Mouse (Mus musculus) kidney, embryonic 14.5 days (tissue): ENCODE results near the gene Tns3. TPM values are rescaled to one million over a fixed set of nuclear protein-coding genes. Genes with fewer than 3 reads are reported as not detected.

Source experiments
- ATAC-seq: fragments of 200-750 bp; cut with Nextera tagmentation; 2 replicates; pipeline ENCODE4 v1.8.0; 2017; ENCODE audit warnings: moderate number of reproducible peaks, mild to moderate bottlenecking, moderate TSS enrichment, moderate library complexity; ENCODE audit not compliant: low FRiP score, low TSS enrichment
- H3K27ac ChIP-seq: fragments of 300-500 bp; sonication (generic); 2 replicates; pipeline ENCODE4 v1.5.1; 2014; ENCODE audit warnings: low read depth, mild to moderate bottlenecking, low read length, moderate library complexity, mixed read lengths
- H3K27me3 ChIP-seq: fragments of 300-500 bp; sonication (generic); 2 replicates; pipeline ENCODE4 v1.6.1; 2014; ENCODE audit warnings: mild to moderate bottlenecking, low read length; ENCODE audit not compliant: control insufficient read depth, insufficient read depth
- H3K36me3 ChIP-seq: fragments of 300-500 bp; sonication (generic); 2 replicates; pipeline ENCODE4 v1.6.1; 2014; ENCODE audit warnings: low read length, mixed read lengths; ENCODE audit not compliant: control insufficient read depth, insufficient read depth
- H3K4me1 ChIP-seq: fragments of 300-500 bp; sonication (generic); 2 replicates; pipeline ENCODE4 v1.6.1; 2014; ENCODE audit warnings: low read length, mixed read lengths; ENCODE audit not compliant: control insufficient read depth, insufficient read depth
- H3K4me2 ChIP-seq: fragments of 300-500 bp; sonication (generic); replicated peaks from 2 replicates; pipeline ENCODE4 v1.6.1; 2014; ENCODE audit warnings: low read depth, mild to moderate bottlenecking, low read length
- H3K4me3 ChIP-seq: fragments of 300-500 bp; sonication (generic); 2 replicates; pipeline ENCODE4 v1.5.1; 2014; ENCODE audit warnings: mild to moderate bottlenecking, low read length
- H3K9ac ChIP-seq: fragments of 300-500 bp; sonication (generic); 2 replicates; pipeline ENCODE4 v1.6.1; 2014; ENCODE audit warnings: low read depth, mild to moderate bottlenecking, low read length, moderate library complexity
- H3K9me3 ChIP-seq: fragments of 300-500 bp; sonication (generic); 2 replicates; pipeline ENCODE4 v1.6.1; 2016; ENCODE audit warnings: low read length; ENCODE audit not compliant: control insufficient read depth
- WGBS: fragments of 180-500 bp; shearing (Covaris S2); extraction: QIAGEN DNeasy Blood & Tissue Kit; methylation state at CpG from one replicate; pipeline ENCODE4 v1.1.7; 2014; 5-methylcytosine and 5-hydroxymethylcytosine counted together
- polyA plus RNA-seq: library from polyadenylated mRNA; unstranded; fragments of >200 nt; fragmentation: Nextera tagmentation; extraction: Ambion mirVana; gene quantifications from 2 replicates; pipeline ENCODE4 v1.2.1, GENCODE M21; 2014

Gene Tns3
- polyA plus RNA-seq, 1 experiment from 2014 or later, result 20.3 TPM

GRCm38 (mm10) chr11:8569232-8570028 lies 94.9 kb downstream of the Tns3 start:
- ATAC-seq, result peak; percentile 70
- H3K36me3 ChIP-seq, result peaks cover 4% of the 10 kb centered on the region; the same call in 1 of the 2 replicates
- H3K27me3 ChIP-seq, result no peaks in the 10 kb centered on the region
- H3K4me2 ChIP-seq, result no peak overlapping the region
- no peak overlapping the region for H3K4me3 ChIP-seq
- WGBS, result 17% methylated on average over 7 of the region's 7 CpGs
- H3K9me3 ChIP-seq, result no peaks in the 10 kb centered on the region
- H3K27ac ChIP-seq, result peak overlapping the region; percentile 69; the same call in 1 of the 2 replicates
- peaks cover 26% of the 10 kb centered on the region for H3K4me1 ChIP-seq
- no peak overlapping the region; the same call in 1 of the 2 replicates for H3K9ac ChIP-seq

- Histone ChIP-seq H3K36me3 (peaks cover 4% of the 10 kb centered on the region; the same call in 1 of the 2 replicates), H3K9me3 (no peaks in the 10 kb centered on the region), H3K4me1 (peaks cover 26% of the 10 kb centered on the region), H3K27ac (peak overlapping the region; percentile 69; the same call in 1 of the 2 replicates), H3K4me2 (no peak overlapping the region), H3K9ac (no peak overlapping the region), H3K27me3 (no peaks in the 10 kb centered on the region), H3K4me3 (no peak overlapping the region)
- 73% methylated on average over 7 of the region's 7 CpGs for WGBS
- ATAC-seq, result no peak
Observed at GRCm38 (mm10) chr11:8568829-8569228, 95.5 kb downstream of the Tns3 start.

DNA sequence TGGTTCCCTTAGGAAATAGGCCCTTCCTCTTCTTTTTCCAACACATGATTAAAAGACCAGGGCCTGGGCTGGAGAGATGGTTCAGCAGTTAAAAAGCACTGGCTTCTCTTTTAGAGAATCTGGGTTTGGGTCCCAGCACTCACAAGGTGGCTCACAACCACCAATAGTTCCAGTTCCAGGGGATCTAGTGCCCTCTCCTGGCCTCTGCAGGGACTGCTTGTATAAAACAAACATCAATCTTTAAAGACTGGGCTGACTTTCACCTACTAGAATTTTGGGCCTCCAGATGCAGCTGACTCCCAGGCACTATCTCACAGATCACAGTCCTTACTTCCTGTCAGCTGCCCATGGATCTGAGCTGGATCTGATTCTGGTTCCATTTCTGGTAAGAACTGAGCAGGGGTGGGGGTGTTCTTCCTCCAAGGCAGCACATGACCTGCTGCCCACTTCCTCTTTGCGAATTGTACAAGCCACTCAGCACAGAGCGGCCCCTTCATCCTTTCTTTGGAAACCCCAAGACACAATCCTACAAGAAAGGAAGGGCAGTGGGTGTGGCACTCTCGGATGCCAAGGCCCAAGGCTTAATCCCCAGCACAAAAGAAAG lies 98.0 kb downstream of the Tns3 start:
- Histone ChIP-seq H3K27me3 (no peaks in the 10 kb centered on the region), H3K9me3 (no peaks in the 10 kb centered on the region), H3K4me3 (no peak overlapping the region), H3K4me2 (no peak overlapping the region), H3K4me1 (peaks cover 13% of the 10 kb centered on the region), H3K36me3 (peaks cover 4% of the 10 kb centered on the region; the same call in 1 of the 2 replicates), H3K9ac (no peak overlapping the region), H3K27ac (no peak overlapping the region)
- no peak for ATAC-seq
- WGBS, result 90% methylated on average over 3 of the region's 3 CpGs

- WGBS, result 67% methylated on average over 12 of the region's 12 CpGs
- Histone ChIP-seq H3K27ac (peak overlapping the region; percentile 81), H3K36me3 (no peaks in the 10 kb centered on the region), H3K27me3 (no peaks in the 10 kb centered on the region), H3K9ac (no peak overlapping the region), H3K9me3 (no peaks in the 10 kb centered on the region), H3K4me3 (no peak overlapping the region), H3K4me2 (no peak overlapping the region), H3K4me1 (0 out of 2 replicates have a peak, but pooled peaks cover 6% of the 10 kb centered on the region)
- no peak for ATAC-seq
Observed at GRCm38 (mm10) chr11:8558761-8559282, 105.5 kb downstream of the Tns3 start.

DNA sequence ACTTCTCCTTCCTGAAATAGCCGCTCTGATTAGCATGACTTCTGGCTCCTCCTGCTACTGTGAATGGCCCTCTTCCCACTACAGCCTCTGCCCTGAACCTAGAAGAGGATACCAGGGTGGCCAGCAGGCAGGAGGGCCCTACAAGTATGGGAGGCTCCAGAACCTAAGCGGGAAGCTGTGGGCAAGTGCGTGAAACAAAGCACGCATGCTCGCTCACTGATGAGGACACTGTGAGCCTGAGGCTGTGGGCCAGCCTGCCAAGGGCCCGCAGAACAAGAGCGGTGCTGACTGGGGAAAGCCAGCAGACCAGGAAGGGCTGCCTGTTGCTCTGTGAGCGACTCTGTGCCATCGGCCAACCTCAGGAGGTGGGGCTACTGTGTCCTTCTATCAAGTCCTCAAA lies 106.1 kb downstream of the Tns3 start:
- H3K9ac ChIP-seq, result no peak overlapping the region
- 69% methylated on average over 9 of the region's 9 CpGs for WGBS
- H3K27me3 ChIP-seq, result no peaks in the 10 kb centered on the region
- peak overlapping the region; percentile 81 for H3K27ac ChIP-seq
- H3K9me3 ChIP-seq, result no peaks in the 10 kb centered on the region
- no peaks in the 10 kb centered on the region for H3K36me3 ChIP-seq
- no peak overlapping the region for H3K4me2 ChIP-seq
- peak; percentile 54; the same call in 1 of the 2 replicates for ATAC-seq
- H3K4me3 ChIP-seq, result no peak overlapping the region
- 0 out of 2 replicates have a peak, but pooled peaks cover 6% of the 10 kb centered on the region for H3K4me1 ChIP-seq

DNA sequence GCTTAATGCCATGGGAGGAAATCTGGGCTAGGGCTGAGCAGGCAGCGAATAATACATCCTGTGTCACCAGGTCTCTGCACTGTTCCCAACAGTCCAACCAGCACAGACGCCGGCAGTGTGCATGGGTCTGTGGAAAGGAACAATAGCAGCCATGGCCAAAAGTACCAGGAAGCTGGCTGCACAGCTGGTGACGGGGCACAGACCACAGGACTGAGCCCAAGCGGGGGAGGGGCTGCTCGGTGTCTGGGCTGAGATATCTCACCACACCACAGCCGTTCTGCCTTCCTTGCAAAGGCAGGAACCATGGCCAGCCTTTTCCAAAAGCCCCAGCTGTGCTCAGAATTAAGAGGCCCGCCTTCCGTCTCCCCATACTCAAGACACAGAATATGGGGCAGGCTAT lies 107.3 kb downstream of the Tns3 start:
- no peak overlapping the region for H3K27ac ChIP-seq
- H3K4me2 ChIP-seq, result no peak overlapping the region
- no peak; the same call in 1 of the 2 replicates for ATAC-seq
- H3K9ac ChIP-seq, result no peak overlapping the region
- 56% methylated on average over 9 of the region's 9 CpGs for WGBS
- H3K4me1 ChIP-seq, result 0 out of 2 replicates have a peak, but pooled peaks cover 6% of the 10 kb centered on the region
- no peak overlapping the region for H3K4me3 ChIP-seq
- no peaks in the 10 kb centered on the region for H3K36me3 ChIP-seq
- H3K9me3 ChIP-seq, result no peaks in the 10 kb centered on the region
- H3K27me3 ChIP-seq, result no peaks in the 10 kb centered on the region

- H3K36me3 ChIP-seq, result peaks cover 22% of the 10 kb centered on the region; the same call in 1 of the 2 replicates
- H3K4me2 ChIP-seq, result no peak overlapping the region
- no peak overlapping the region for H3K4me3 ChIP-seq
- ATAC-seq, result no peak
- H3K27ac ChIP-seq, result no peak overlapping the region
- H3K27me3 ChIP-seq, result no peaks in the 10 kb centered on the region
- 84% methylated on average over 5 of the region's 5 CpGs for WGBS
- no peak overlapping the region for H3K9ac ChIP-seq
- no peaks in the 10 kb centered on the region for H3K9me3 ChIP-seq
- no peaks in the 10 kb centered on the region for H3K4me1 ChIP-seq
Observed at GRCm38 (mm10) chr11:8551710-8552109, 112.6 kb downstream of the Tns3 start.

DNA sequence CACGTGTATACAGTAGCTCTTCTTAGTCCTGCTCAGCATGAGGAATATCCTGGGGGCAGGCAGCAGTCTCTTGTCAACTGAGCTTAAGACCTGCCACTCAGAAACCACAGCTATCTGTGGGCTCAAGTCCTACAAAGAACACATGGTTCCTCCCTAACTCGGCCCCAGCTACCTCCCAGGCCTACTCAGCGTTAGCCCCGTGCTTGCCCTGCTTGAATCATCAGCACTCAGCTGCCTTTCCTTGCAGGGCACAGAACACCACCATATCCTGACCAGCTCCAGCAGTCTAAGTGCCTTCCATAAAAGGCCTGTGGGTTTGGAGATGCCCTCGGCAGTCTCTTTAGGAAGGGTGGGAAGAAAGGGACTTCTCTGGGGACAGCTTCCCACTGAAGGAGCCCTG lies 116.7 kb downstream of the Tns3 start:
- Histone ChIP-seq H3K4me1 (no peaks in the 10 kb centered on the region), H3K27ac (no peak overlapping the region), H3K4me2 (no peak overlapping the region), H3K9me3 (no peaks in the 10 kb centered on the region), H3K9ac (no peak overlapping the region), H3K27me3 (no peaks in the 10 kb centered on the region), H3K36me3 (peaks cover 42% of the 10 kb centered on the region; the same call in 1 of the 2 replicates), H3K4me3 (no peak overlapping the region)
- no peak for ATAC-seq
- WGBS, result 75% methylated on average over 5 of the region's 5 CpGs

GRCm38 (mm10) chr11:8545798-8546197 lies 118.5 kb downstream of the Tns3 start:
- no peaks in the 10 kb centered on the region for H3K4me1 ChIP-seq
- H3K27ac ChIP-seq, result no peak overlapping the region
- no peak for ATAC-seq
- H3K4me2 ChIP-seq, result no peak overlapping the region
- H3K9ac ChIP-seq, result no peak overlapping the region
- H3K27me3 ChIP-seq, result no peaks in the 10 kb centered on the region
- peaks cover 42% of the 10 kb centered on the region; the same call in 1 of the 2 replicates for H3K36me3 ChIP-seq
- WGBS, result 93% methylated on average over 1 of the region's 1 CpGs
- no peaks in the 10 kb centered on the region for H3K9me3 ChIP-seq
- no peak overlapping the region for H3K4me3 ChIP-seq
